Mouse (Mus musculus): ENCODE measurements around the gene Camk2n1. TPM values are rescaled to one million over a fixed set of nuclear protein-coding genes. Genes with fewer than 3 reads are reported as not detected.
A peak's percentile ranks its signal among the peaks of the same experiment; 100 is the strongest.
"Not testable (repeated sequence)": the region's sequence is repeated elsewhere in the genome, so short reads cannot be mapped to it uniquely, and the experiment has no call there.

The Camk2n1 gene
- 1 to 10 TPM; 5.9 to 7.2 TPM for total RNA-seq (2021)
- long read RNA-seq, experiment 1, full-length matches to known transcripts = 3 of 3 reads
- long read RNA-seq, experiment 1, partial matches to known transcripts = 0 of 3 reads
- long read RNA-seq, experiment 1, other reads (novel, unspliced or antisense) = 0 of 3 reads
- long read RNA-seq, experiment 2, full-length matches to known transcripts = 5 of 5 reads
- long read RNA-seq, experiment 2, partial matches to known transcripts = 0 of 5 reads
- long read RNA-seq, experiment 2, other reads (novel, unspliced or antisense) = 0 of 5 reads

DNA sequence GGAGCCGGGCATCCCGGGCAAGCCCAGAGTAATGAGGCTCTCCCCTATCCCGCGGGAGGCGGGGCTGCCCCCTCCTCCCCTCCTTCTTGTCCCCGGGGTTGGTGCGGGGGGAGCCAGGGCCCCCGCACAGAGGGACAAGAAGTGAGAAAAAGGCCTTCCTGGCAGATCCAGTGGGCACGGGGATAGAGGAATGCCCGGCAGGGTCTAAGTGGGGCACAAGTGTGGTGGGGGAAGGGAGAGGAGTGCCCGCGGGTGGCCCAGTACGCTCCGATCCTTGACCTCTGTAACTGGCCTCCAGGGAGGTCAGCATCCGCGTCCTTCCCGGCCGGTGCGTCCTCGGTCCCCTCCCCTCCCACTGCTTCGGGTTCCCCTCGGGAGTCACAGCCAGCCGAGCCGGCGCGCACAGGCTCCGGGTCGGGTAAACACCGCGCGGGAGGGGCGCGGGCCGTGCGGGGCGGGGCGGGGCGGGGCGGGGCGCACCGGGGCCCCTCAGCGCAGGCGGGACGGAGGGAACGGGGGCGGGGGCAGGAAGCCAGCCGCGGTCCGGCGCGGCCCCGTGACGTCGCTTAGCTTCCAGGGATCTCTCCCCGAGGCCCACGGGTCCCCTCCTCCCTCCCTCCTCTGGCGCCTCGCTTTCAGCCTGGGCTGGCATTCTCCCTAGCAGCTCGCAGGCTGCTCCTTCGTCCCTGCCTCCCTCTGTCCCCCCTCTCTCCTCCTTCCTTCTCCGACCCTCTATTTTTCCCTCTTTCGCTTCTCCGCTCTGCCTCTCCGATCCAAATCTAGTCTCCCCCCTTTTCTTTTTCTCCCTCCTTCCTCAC, at the start of gene Camk2n1:
Gene Camk2n1, plus strand, starts transcription at position 562 of the 818 bp plus-strand sequence.
- DNase-seq = peak; percentile 72

DNA sequence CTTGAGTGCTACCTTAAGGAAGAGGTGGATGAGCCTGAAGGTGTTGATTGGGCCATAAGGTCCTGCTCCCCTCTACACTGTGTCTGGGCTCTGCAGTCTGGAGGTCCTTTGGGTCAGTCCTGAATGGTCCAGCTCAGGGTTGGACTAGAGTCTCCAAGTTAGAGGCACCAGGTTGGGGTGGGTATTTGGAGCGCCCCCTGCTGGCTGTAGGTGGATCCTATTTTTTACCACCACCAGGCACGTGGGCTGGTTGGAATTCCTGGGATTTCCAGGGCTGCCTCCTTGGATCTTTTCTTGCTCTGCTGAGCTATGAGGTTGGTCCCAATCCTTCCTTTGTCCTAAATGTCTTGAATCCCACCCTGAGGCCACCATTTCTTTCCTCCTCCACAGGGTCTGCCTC, 49.3 kb upstream of the Camk2n1 start:
- peak; percentile 43 for DNase-seq

DNA sequence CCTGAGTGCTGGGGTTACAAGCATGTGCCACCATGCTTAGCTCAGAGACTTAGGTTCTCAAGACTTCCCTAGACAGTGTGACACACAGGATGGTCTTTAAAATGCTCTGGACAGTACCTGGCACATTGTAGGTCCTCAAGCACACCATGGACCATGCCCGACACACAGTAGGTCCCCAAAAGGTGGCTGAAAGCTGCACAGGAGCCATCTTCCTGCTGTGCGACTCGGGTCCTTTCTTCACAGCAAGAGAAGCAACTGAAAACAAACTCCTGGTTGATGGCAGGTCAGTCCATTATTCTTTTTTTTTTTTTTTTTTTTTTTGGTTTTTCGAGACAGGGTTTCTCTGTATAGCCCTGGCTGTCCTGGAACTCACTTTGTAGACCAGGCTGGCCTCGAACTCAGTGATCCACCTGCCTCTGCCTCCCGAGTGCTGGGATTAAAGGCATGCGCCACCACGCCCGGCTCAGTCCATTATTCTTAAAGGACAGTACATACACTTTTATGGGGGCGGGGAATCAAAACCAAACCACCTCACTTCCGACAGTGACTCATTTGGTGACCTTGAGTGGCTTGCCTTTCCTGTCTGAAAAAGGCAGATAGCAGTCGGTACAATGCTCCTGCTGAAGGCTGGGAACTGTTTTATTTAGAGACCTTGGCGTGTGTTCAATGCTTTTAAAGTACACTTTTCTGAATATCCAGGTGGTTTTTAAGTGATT, 46.5 kb upstream of the Camk2n1 start:
- no peak for DNase-seq

DNA sequence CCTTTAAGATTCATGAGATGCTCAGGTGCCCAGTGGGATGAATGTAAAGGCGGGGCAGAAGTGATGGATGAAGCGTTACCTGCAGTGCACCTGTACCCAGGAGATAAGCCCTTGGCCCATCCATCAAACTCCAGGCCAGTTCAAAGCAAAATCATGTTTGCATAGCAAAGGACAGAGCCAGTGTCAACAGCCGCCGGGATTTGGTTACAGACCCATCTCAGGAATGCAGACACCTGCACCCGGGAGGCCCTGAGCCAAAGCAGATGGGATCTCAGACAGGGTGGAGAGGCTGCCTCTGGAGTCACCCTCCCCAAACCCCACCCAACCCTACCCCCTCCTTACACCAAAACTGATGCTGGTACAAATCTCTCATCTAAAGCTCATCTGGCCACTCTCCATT, 43.1 kb upstream of the Camk2n1 start:
- no peak for DNase-seq

DNA sequence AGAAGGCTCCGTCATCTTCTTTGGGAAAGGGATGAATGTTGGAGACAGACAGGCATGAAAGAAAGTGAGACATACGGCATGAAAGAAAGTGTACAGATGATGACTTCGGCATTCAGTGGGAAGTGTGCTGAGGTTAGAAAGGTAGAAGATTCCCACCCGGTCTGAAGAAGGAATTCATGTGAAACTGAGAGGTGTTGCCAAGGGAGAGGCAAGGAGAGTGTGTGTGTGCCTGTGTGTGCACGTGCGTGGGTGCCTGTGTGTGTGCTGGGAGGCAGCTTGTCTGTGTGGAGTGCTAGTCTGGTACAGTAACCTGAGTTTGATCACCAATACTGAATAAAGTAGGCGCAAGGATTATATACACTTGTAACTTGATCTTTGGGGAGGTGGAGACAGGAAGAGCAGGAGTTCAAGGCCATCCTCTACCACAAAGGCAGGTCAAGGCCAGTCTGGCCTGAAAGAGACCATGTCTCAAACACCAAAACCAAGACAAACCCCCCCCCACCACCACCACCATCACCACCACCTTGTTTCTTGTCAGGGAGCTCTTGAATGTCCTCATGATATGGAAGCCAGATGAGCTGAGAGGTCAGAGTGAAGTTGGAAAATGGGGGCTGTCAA, 42.5 kb upstream of the Camk2n1 start:
- no peak for DNase-seq

DNA sequence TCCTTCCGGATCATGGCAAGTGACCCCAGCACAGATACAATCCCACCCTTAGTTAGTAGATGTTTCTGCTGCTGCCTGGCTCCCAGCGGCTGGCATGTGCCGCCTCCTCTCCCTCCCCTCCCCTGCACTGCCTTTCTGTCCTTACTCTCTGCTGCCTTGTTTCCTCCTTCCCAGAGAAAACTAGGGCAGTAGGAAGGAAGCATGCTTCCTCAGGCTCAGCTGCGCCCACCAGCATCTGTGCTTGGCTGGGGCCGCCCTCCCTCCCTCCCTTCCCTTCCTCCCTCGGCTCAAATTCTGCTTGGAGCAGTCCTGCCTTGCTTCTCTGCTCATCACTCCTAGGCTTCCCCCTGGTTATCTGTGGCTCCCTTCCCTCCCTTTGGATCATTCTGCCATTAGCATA, 39.4 kb upstream of the Camk2n1 start:
- no peak for DNase-seq

DNA sequence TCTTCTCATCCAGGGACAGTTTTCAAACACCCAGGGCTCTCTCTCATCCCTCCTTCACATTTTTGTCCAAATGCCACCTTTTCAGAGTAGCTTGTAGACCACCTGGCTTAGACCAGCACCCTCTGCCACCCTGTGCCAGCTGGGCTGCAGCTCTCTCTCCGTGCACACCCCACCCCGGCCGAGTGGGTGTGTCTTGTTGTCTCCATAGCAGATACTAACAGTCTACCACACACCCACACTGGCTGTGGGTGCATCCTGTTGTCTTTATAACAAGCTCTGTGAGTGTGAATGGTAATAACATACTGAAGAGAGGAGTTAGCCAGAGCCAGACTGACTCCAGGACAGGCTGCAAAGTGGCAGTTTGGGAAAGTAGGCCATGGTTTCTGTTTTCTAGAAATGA, 38.1 kb upstream of the Camk2n1 start:
- no peak for DNase-seq

DNA sequence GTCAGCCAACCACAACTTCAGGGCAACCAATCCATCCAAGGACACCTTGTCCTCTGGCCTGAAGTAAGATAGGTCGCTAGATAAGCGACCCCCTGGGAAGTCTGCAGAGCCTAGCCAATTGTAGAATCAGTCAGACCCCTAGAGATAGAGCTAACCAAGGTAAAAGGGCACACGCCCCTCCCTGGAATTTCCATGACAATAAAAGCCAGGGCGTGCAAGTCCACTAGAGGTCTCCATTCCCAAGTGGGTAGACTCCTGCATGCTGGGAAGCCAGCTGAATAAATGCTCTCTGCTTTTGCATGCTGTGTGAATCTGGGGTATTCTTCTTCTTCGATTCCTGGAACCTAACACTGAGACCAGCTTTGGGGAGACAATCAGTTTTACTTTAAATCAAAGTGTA, 37.7 kb upstream of the Camk2n1 start:
- DNase-seq = no peak

DNA sequence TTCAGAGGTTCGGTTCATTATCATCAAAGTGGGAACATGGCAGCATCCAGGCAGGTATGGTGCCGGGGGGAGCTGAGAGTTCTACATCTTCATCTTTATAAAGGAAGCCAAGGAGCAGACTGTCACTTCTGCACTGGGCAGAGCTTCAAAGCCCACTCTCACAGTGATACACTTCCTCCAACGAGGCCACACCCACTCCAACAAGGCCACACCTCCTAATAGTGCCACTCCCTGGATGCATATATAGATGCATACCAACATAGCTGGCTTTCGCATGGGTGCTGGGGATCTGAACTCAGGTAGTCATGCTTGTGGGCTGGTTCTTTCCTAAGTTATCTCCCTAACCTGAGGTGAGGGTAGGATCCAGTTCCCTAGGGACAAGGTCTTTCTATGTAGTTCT, 36.2 kb upstream of the Camk2n1 start:
- DNase-seq = no peak

DNA sequence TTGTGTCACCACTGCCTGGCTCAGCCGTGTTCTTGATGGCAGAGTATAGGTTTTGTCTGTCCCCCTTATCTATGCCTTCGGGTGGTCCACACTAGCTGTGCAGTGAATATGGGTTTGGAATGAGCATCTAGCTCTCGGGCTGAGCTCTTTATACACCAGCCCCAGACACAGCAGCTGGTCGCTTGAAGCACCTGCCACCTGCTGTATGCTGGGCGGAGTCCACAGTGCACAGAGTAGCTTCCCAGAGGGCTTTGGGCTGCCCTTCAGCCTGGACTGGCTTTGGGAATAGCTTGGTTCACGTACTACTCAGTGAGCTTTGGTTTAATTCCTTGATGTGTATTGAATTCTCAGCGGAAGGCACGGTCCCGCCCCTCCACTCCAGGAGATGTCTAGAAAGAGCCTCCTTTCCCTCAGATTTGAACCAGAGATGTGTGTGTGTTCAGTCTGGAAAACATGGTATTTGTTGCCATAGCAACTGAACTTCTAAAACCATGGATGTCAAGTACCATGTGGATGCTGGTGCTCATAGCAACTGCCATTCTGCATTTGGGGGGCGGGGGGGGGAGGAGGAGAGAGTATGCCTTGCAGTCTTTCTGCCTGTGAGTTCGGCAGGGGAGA, 35.7 kb upstream of the Camk2n1 start:
- no peak for DNase-seq

DNA sequence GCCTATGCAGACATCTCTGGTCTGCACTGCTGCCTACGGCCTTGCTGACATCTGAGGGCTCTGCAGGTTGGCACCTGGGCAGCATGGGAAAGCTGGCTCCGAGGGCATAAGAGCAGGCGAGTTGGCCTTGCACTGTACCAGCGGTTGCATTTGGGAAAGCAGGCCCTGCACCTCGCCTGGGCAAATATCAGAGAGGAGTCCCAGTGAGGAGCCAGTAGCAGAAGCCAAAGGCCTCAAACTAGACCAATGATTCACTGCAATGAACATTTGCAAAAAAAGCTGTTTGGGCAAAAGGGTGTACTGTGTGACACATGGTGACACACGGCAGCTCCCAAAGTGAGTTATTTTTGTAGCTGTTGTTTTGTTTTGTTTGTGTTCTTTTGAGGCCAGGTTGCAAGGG, 29.1 kb upstream of the Camk2n1 start:
- no peak for DNase-seq

DNA sequence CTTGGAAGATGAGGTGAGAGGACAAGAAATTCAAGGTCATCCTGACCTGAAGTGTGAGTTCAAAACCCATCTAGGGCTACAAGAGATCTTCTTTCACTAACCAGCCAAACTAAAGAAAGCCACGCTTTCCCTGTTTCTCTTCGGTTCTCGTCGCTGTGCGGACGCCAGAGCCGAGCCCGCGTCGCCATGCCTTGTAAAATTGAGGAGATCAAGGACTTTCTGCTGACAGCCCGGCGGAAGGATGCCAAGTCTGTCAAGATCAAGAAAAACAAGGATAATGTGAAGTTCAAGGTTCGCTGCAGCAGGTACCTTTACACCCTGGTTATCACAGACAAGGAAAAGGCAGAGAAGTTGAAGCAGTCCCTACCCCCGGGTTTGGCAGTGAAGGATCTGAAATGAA, 28.5 kb upstream of the Camk2n1 start:
- DNase-seq = not testable (repeated sequence)

DNA sequence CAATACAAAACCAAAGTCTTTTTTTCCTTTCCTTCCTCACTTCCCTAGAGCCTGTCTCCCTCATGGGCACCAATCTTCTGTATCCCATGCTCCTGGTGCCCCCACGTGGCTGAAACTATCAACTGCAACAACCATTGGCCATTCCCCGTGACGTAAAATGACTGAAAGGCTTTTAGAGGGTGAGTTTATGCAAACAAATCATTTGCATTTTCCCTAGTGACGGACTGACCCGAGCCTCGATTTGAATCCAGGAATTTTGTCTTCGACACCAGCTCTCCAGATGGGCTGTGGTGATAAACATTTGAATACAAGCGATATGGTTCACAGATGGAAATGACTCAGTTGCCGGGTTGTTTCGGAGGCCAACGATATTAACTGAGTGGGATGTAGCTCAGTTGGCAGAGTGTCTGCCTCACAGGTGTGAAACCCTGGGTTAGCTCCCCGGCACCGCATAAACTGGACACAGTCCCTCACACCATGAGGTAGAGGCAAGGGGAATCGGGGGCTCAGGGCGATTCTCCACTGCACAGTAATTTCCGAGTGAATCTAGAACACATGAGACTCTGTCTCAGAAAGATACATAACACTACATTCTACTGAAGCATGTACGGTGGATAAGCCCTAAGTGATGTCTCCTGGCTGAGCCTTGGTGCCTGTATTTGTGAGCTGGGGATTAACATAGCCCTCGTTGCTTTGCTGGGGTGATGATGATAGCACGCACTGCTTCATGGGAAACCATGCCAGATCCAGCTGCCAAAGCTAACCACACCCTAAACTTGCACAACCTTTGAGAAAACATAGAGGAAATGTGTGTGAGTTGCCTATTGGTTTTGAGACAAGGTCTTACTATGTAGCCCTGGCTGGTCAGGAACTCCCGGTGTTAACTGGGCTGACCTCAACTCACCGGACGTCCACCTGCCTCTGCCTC, 27.1 kb upstream of the Camk2n1 start:
- peak; percentile 85 for DNase-seq

DNA sequence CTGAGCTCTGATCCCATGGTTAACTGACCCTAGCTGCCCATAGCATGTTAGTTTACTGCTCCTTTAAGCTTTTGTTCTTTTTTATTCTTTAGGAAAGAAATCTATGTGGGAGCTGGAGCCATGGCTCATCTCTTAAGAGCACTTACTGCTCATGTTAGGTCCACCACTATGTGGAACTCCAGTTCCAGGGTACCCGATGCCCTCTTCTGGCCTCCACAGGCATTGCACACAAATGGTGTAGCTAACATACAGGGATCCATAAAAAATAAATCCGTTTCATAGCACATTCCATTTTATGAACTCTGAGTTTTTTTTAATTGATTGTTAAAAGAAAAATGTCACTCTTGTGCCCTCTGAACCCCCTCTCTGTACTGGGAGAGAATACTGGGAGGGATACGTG, 24.3 kb upstream of the Camk2n1 start:
- DNase-seq = peak; percentile 45

DNA sequence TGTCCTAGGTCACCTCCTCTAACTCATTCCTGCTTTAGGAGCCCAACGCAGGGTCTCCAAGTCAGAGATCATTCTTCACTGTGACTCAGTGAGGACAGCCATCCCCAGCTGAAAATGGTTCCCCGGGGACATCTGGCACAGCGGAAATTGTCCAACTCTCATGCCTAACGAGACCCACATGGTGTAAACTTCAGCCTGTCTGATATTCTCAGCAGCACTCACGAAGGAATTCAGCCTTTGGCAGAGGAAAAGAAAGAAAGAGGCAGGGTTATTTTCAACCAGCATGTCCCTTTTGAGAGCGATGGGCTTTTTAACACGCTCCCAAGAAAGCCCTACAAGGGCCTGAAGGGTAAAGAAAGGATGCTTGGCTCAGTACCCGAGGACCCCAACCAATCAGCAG, 22.8 kb upstream of the Camk2n1 start:
- DNase-seq = no peak

DNA sequence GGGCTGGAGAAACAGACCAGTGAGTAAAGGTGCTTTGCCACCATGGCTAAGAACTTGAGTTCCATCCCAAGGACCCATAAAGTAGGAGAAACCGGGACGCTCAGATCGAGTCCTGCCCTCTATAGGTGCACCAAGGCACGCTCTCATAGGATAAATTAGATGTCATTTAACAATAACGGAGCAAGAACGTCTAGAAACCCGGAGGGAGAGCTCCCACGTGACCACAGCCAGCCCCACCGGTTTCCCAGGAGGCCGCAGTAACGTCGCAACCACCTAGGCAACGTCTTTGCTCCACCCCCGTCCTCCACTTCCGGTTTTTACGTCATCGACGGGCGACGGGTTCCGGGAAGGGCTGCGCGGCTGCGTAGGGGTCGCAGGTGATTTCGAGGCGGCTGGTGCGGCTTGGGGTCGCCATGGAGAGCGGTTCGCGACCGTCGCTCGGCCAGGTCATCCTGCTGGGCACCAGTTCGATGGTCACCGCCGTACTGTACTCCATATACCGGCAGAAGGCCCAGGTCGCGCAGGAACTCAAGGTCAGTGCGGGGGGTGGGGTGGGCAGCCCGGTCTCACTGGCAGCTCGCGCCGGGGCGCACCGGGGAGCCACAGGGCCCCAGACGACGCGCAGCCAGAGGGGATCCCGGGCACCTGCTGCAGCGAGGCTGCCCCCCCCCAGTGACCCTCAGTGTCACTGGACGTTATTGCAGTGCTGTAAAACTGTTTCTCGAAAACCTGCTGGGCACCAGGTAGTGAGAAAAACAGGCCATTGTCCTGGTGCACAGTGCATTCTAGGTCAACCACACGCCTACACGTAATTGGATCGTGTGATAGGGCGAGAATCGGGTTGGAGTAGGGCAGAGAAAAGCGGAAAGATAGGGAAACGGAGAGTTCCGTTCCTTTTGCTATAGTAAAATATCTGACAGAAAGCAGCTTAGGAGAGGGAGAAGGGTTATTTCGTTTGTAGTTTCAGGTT, 19.5 kb upstream of the Camk2n1 start, which contains the start of gene Mul1:
Gene Mul1, plus strand, starts transcription at position 325 of the 970 bp plus-strand sequence.
- peak; percentile 96 for DNase-seq

DNA sequence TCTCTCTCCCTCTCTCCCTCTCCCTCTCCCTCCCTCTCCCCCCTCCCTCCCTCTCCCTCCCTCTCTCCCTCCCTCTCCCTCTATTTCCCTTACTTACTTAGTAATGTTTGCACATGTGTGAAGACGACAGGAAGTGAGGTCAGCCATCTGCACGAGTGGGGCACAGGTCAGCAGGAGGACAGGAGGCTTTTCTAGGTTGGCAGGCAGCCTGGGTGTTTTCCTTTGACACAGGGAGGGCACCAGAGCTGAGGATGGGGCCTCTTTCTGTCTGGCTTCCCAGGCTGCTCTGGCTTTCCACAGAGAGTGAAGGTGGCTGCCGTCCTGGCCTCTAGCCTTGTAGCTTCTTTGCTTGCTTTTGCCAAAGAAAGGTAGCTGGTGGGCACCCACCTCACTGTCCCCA, 14.1 kb upstream of the Camk2n1 start:
- DNase-seq = no peak

DNA sequence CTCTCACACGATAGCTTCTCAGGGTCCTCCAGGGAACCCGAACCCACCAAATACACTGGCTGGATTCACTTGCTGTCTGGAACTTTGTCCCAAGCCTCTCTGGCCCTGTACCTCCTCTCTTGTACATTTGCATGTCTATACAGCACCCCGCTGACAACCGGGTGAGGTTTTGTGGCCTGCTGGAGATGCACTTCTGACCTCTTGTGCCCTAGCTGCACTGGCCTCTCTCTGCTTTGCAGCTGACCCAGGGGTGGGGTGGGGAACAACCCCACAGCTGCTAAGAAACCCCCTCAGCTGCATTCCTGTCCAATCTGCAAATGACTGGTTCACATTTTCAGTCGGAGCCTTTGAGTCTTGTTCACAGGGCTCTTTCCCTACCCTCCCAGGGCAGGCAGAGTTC, 9.2 kb upstream of the Camk2n1 start:
- DNase-seq = no peak

DNA sequence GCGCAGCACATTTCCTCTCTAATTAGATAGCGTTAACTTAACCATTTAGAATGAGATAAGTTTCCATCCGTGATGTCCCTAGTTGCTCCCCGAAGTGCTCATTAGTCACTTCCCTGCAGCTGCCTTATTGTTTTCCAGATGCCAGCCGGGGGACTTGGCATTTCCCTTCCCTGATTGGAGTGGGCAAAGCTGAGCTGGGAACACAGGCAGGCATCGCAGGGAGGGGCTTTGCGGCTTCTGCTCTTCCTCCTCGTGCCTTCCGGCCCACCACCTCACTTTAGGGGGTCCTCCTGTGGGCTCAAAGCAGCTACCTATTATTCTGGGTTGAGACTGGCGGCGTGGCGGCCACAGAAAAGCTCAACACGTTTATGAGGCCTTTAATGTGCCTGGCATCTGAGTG, 7.1 kb upstream of the Camk2n1 start:
- no peak for DNase-seq

DNA sequence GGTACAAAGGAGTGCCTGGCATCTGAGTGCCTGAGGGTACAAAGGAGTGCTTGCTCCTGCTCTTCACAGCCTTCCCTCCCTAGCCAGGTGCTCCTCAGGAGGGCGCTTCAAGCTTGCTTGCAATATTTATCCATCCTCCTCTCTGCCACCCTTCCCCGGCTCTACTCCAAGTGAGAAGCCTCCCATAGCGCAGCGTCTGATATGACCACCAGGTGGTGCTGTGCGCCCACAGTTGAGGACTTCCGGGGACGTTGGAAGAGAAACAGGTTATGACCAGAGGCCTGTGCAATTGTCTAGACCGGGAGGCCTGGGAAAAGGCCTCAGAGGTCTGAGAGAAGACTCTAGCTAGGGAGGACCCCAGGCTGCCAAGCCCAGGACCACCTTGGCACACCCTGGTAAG, 6.7 kb upstream of the Camk2n1 start:
- DNase-seq = peak; percentile 89
